Mouse (Mus musculus): ENCODE data around the gene Prss54. TPM values are rescaled to one million over a fixed set of nuclear protein-coding genes. Genes with fewer than 3 reads are reported as not detected.

Gene Prss54
- polyA plus RNA-seq, 1 experiment from 2014 or later, result not detected

DNA sequence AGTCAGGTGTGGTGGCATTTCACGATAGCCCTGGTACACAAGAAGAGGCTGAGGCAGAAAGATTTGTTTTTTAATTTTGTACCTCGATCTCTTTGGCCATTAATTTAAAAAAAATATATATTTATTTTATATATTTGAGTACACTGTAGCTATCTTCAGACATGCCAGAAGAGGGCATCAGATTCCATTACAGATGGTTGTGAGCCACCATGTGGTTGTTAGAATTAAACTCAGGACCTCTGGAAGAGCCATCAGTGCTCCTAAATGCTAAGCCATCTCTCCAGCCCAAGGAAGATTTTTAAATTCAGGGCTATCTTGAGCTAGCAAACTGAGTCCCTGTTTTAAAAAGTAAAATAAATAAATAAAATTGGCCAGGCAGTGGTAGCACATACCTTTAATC is 26.0 kb upstream of the Prss54 start:
- H3K27ac ChIP-seq (replicated peaks; ENCODE audit: low read depth, low read length), result no peak overlapping the region
- ATAC-seq (ENCODE audit: low read depth) (no peak), DNase-seq (ENCODE audit: low spot score) (no peak)
- H3K4me2 ChIP-seq (ENCODE audit: low read depth, low read length), result no peak overlapping the region
- WGBS, result 67% methylated on average over 2 of the region's 2 CpGs
- no peaks in the 10 kb centered on the region for H3K27me3 ChIP-seq (replicated peaks; ENCODE audit: control insufficient read depth, insufficient read depth, low read length)
- H3K36me3 ChIP-seq (ENCODE audit: control insufficient read depth, insufficient read depth, low read length), result no peaks in the 10 kb centered on the region
- H3K9ac ChIP-seq (ENCODE audit: low read depth, low read length), result no peak overlapping the region
- H3K4me1 ChIP-seq (ENCODE audit: control insufficient read depth, insufficient read depth, low read length), result no peaks in the 10 kb centered on the region
- no peaks in the 10 kb centered on the region for H3K9me3 ChIP-seq (ENCODE audit: control insufficient read depth, low read length)
- no peak overlapping the region for H3K4me3 ChIP-seq (ENCODE audit: low read depth, low read length)

DNA sequence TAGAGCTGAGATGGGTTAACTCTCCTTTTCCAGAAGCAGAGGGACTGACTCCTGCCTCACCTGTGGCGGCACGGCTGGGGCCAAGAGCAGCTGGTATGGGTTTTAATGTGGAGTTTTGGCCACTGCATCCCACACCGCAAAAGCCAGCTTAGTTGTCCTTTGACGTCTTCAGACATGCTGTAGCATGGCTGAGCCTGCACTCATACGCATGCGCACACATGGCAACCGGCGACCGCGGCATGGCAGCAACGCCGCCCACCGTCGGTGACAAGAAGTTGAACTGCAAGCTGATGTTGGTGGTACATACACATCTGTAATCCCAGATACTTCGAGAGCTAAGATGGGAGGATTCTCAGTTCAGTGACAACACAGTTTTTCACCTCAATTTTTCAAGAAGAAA is 25.2 kb upstream of the Prss54 start:
- no peak overlapping the region for H3K4me3 ChIP-seq (ENCODE audit: low read depth, low read length)
- no peaks in the 10 kb centered on the region for H3K36me3 ChIP-seq (ENCODE audit: control insufficient read depth, insufficient read depth, low read length)
- ATAC-seq (ENCODE audit: low read depth) (no peak), DNase-seq (ENCODE audit: low spot score) (no peak)
- H3K27ac ChIP-seq (replicated peaks; ENCODE audit: low read depth, low read length), result no peak overlapping the region
- H3K9ac ChIP-seq (ENCODE audit: low read depth, low read length), result no peak overlapping the region
- H3K9me3 ChIP-seq (ENCODE audit: control insufficient read depth, low read length), result no peaks in the 10 kb centered on the region
- no peaks in the 10 kb centered on the region for H3K4me1 ChIP-seq (ENCODE audit: control insufficient read depth, insufficient read depth, low read length)
- no peak overlapping the region for H3K4me2 ChIP-seq (ENCODE audit: low read depth, low read length)
- no peaks in the 10 kb centered on the region for H3K27me3 ChIP-seq (replicated peaks; ENCODE audit: control insufficient read depth, insufficient read depth, low read length)
- 74% methylated on average over 15 of the region's 15 CpGs for WGBS

DNA sequence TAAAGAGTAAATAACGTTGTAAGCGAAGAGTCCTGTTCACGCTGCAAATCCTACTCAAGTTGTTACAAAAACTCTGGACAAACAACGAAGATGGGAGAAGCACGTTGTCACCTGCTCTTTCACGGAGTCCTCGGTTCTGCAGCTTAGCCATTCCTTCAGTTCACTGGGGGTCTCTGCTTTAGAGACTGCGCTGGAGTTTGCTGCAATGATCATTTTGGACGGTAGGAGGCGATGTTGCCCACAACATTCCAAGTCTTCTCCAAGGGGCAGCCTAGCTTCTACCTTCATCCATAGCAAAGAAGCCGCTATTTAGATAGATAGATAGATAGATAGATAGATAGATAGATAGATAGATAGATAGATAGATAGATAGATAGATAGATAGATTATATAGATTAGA is 23.7 kb upstream of the Prss54 start:
- Histone ChIP-seq H3K4me2 (ENCODE audit: low read depth, low read length) (no peak overlapping the region), H3K4me3 (ENCODE audit: low read depth, low read length) (no peak overlapping the region), H3K36me3 (ENCODE audit: control insufficient read depth, insufficient read depth, low read length) (no peaks in the 10 kb centered on the region), H3K4me1 (ENCODE audit: control insufficient read depth, insufficient read depth, low read length) (no peaks in the 10 kb centered on the region), H3K27me3 (replicated peaks; ENCODE audit: control insufficient read depth, insufficient read depth, low read length) (no peaks in the 10 kb centered on the region), H3K27ac (replicated peaks; ENCODE audit: low read depth, low read length) (no peak overlapping the region), H3K9ac (ENCODE audit: low read depth, low read length) (no peak overlapping the region), H3K9me3 (ENCODE audit: control insufficient read depth, low read length) (no peaks in the 10 kb centered on the region)
- WGBS, result 11% methylated on average over 11 of the region's 11 CpGs
- no peak for ATAC-seq (ENCODE audit: low read depth)
- peak; percentile 39 for DNase-seq (ENCODE audit: low spot score)

DNA sequence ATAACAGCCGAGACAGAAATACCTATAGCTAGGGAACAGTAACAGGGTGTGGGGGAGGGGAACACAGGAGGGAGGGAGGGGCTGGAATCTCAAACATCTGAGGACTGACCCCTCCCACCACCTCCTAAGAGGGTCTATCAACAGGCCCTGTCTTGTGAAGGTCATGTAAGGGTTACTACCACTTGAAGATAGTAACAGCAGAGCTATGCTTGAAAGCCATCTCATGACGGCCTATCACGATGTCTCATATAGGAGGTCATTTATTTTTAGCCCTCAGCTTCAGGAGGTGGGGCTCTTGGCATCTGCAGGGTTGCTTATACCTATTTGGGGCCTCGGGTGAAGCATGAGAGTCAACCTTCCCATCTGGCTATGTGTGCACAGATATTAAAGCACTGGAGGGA is 20.7 kb upstream of the Prss54 start:
- WGBS, result 49% methylated on average over 4 of the region's 4 CpGs
- DNase-seq (ENCODE audit: low spot score) (no peak), ATAC-seq (ENCODE audit: low read depth) (0 out of 2 replicates have a peak, but pooled peaks have one; percentile 41)
- no peaks in the 10 kb centered on the region for H3K4me1 ChIP-seq (ENCODE audit: control insufficient read depth, insufficient read depth, low read length)
- H3K27ac ChIP-seq (replicated peaks; ENCODE audit: low read depth, low read length), result no peak overlapping the region
- H3K27me3 ChIP-seq (replicated peaks; ENCODE audit: control insufficient read depth, insufficient read depth, low read length), result no peaks in the 10 kb centered on the region
- no peaks in the 10 kb centered on the region for H3K9me3 ChIP-seq (ENCODE audit: control insufficient read depth, low read length)
- no peak overlapping the region for H3K4me2 ChIP-seq (ENCODE audit: low read depth, low read length)
- no peak overlapping the region for H3K4me3 ChIP-seq (ENCODE audit: low read depth, low read length)
- no peak overlapping the region for H3K9ac ChIP-seq (ENCODE audit: low read depth, low read length)
- H3K36me3 ChIP-seq (ENCODE audit: control insufficient read depth, insufficient read depth, low read length), result no peaks in the 10 kb centered on the region

DNA sequence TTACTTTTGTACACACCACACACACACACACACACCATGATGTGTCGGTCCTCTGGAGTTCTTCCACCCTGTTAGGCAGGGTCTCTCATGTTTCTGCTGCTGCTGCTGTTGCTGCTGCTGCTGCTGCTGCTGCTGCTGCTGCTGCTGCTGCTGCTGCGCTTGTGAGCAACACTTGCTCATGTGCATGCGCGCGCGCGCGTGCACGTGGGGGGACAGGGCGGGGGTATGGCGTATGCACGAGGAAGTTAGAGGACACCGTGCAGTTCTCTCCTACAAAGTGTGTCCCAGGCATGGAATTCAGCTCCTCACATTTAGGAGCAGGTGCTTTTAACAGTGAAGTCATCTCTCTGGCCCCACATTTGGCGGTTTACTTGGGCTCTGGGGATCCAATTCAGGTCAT is 19.0 kb upstream of the Prss54 start:
- Histone ChIP-seq H3K4me1 (ENCODE audit: control insufficient read depth, insufficient read depth, low read length) (no peaks in the 10 kb centered on the region), H3K36me3 (ENCODE audit: control insufficient read depth, insufficient read depth, low read length) (no peaks in the 10 kb centered on the region), H3K27ac (replicated peaks; ENCODE audit: low read depth, low read length) (no peak overlapping the region), H3K9ac (ENCODE audit: low read depth, low read length) (no peak overlapping the region), H3K27me3 (replicated peaks; ENCODE audit: control insufficient read depth, insufficient read depth, low read length) (no peaks in the 10 kb centered on the region), H3K4me2 (ENCODE audit: low read depth, low read length) (no peak overlapping the region), H3K9me3 (ENCODE audit: control insufficient read depth, low read length) (no peaks in the 10 kb centered on the region), H3K4me3 (ENCODE audit: low read depth, low read length) (no peak overlapping the region)
- ATAC-seq (ENCODE audit: low read depth), result no peak
- WGBS, result 85% methylated on average over 14 of the region's 14 CpGs
- DNase-seq (ENCODE audit: low spot score), result no peak

DNA sequence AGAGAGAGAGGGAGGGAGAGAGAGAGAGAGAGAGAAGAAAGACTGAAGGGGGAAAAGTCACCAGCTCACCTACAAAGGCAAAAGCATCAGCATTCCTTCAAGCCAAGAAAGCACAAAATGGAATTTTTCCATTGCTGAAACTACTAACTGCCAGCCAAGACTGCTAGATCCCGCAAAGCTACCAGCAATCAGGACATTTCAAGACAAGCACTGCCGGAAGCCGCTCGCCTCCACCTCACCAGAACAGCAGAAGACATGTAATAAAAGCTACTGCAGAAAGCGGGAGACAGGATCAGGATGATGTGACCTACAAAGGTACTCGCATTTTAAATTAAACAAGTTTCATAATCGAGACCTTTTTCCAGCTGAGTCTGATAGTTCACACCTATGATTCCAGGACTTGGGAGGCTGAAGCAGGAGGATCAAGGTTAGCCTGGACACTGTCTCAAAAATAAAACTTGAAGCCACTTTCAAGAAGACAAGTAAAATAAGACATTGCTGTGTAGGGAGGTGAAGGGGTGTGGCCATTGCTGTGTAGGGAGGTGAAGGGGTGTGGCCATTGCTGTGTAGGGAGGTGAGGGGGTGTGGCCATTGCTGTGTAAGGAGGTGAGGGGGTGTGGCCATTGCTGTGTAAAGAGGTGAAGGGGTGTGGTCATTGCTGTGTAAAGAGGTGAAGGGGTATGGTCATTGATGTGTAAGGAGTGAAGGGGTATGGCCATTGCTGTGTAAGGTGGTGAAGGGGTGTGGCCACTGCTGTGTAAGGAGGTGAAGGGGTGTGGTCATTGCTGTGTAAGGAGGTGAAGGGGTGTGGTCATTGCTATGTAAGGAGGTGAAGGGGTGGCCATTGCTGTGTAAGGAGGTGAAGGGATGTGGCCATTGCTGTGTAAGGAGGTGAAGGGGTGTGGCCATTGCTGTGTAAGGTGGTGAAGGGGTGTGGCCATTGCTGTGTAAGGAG is 17.6 kb upstream of the Prss54 start:
- WGBS, result 84% methylated on average over 7 of the region's 7 CpGs
- H3K27me3 ChIP-seq (replicated peaks; ENCODE audit: control insufficient read depth, insufficient read depth, low read length), result no peaks in the 10 kb centered on the region
- no peak for ATAC-seq (ENCODE audit: low read depth)

DNA sequence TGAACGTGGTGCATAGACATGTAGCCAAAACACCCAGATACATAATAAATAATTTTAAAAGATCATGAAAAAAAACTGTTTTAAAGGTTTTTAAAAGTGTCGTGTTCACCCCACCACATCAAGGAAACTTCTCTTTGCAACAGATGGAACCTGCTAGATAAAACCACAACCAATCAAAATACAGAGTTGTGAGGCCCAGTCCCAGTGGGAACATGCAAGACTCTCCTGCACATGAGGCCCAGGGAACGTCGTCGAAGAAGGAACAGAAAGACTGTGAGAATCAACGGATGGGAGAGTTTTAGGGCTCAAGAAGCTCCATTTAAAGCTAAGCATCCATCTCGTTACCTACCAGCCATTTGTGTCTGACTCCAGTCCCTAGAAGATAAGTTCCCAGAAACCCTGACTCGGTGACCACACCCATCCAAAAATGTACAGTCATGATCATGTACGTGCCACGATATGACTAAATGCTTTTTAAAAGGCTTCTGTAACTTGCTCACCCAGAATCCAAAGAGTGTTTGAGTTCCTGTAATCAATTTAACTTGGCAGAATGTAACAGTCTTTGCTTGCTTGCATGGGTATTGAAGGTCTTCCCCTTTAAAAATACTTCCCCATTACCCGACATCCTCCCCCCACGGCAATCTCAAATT is 16.1 kb upstream of the Prss54 start:
- Histone ChIP-seq H3K9ac (ENCODE audit: low read depth, low read length) (no peak overlapping the region), H3K36me3 (ENCODE audit: control insufficient read depth, insufficient read depth, low read length) (no peaks in the 10 kb centered on the region), H3K4me2 (ENCODE audit: low read depth, low read length) (no peak overlapping the region), H3K4me3 (ENCODE audit: low read depth, low read length) (no peak overlapping the region), H3K27me3 (replicated peaks; ENCODE audit: control insufficient read depth, insufficient read depth, low read length) (no peaks in the 10 kb centered on the region), H3K4me1 (ENCODE audit: control insufficient read depth, insufficient read depth, low read length) (no peaks in the 10 kb centered on the region), H3K27ac (replicated peaks; ENCODE audit: low read depth, low read length) (no peak overlapping the region), H3K9me3 (ENCODE audit: control insufficient read depth, low read length) (no peaks in the 10 kb centered on the region)
- WGBS, result 83% methylated on average over 12 of the region's 12 CpGs
- ATAC-seq (ENCODE audit: low read depth) (no peak), DNase-seq (ENCODE audit: low spot score) (no peak)

More for the DNA sequence above, 17.6 kb upstream of the Prss54 start:
- no peak overlapping the region for H3K4me3 ChIP-seq (ENCODE audit: low read depth, low read length)
- no peaks in the 10 kb centered on the region for H3K36me3 ChIP-seq (ENCODE audit: control insufficient read depth, insufficient read depth, low read length)
- no peak overlapping the region for H3K9ac ChIP-seq (ENCODE audit: low read depth, low read length)
- H3K9me3 ChIP-seq (ENCODE audit: control insufficient read depth, low read length), result no peaks in the 10 kb centered on the region
- no peak overlapping the region for H3K4me2 ChIP-seq (ENCODE audit: low read depth, low read length)
- H3K27ac ChIP-seq (replicated peaks; ENCODE audit: low read depth, low read length), result no peak overlapping the region
- no peak for DNase-seq (ENCODE audit: low spot score)
- no peaks in the 10 kb centered on the region for H3K4me1 ChIP-seq (ENCODE audit: control insufficient read depth, insufficient read depth, low read length)

DNA sequence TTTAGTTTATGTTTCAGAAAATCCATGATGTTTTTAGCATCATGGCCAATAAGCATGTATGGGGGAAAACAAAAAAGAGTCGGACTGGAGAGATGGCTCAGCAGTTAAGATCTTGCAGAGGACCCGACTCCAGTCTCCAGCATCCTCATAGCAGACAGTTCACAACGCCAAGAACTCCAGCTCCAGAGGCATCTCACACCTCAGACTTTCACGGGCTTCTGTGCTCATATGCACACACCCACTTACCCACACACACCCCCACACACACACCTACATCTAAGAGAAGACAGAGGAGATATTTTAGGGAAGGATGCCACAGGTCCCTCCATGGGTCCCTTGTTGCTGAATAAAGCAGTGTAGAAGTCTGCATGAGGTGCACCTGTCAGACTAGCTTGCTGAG is 14.4 kb upstream of the Prss54 start:
- H3K9me3 ChIP-seq (ENCODE audit: control insufficient read depth, low read length), result no peaks in the 10 kb centered on the region
- DNase-seq (ENCODE audit: low spot score) (no peak), ATAC-seq (ENCODE audit: low read depth) (no peak)
- no peak overlapping the region for H3K27ac ChIP-seq (replicated peaks; ENCODE audit: low read depth, low read length)
- H3K9ac ChIP-seq (ENCODE audit: low read depth, low read length), result no peak overlapping the region
- H3K4me2 ChIP-seq (ENCODE audit: low read depth, low read length), result no peak overlapping the region
- no peaks in the 10 kb centered on the region for H3K4me1 ChIP-seq (ENCODE audit: control insufficient read depth, insufficient read depth, low read length)
- no peaks in the 10 kb centered on the region for H3K36me3 ChIP-seq (ENCODE audit: control insufficient read depth, insufficient read depth, low read length)
- no peaks in the 10 kb centered on the region for H3K27me3 ChIP-seq (replicated peaks; ENCODE audit: control insufficient read depth, insufficient read depth, low read length)
- no peak overlapping the region for H3K4me3 ChIP-seq (ENCODE audit: low read depth, low read length)
- WGBS, result 79% methylated on average over 4 of the region's 4 CpGs

Measured in embryonic facial prominence, embryonic 14.5 days (tissue).